Mouse (Mus musculus): ENCODE data around the gene Dupd1. TPM values are rescaled to one million over a fixed set of nuclear protein-coding genes. Genes with fewer than 3 reads are reported as not detected.
"Not testable (repeated sequence)": the region's sequence is repeated elsewhere in the genome, so short reads cannot be mapped to it uniquely, and the experiment has no call there.

The Dupd1 gene
- polyA plus RNA-seq, 1 experiment, result not detected

DNA sequence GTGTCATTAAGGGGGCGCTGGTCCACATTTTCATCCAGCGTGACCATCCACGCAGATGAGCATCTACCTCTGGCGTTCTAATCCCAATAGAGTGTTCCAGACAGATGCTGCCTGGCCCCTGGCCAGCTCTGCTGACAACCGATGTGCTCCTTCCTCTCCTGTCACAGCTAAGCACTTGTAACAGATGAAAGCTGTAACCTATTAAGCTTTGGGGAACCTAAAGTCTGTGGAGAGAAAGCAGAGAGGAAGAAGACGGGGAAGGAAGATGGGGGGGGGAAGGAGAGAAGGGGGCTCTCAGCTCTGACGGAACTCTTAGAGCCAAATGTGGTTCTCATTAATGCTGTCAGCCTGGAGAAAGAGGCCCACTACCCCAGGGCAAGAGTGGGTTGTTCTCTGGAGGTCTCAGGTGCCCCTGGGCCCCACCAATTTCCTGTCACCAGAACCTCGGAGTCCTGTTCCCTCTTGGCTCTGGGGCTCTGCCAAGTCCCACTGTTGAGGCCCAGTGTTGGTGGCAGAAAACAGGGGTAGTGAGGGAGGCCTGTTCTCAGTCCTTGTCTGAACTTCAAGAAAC is 34.7 kb downstream of the Dupd1 start:
- H3K4me1 ChIP-seq (ENCODE audit: control insufficient read depth, insufficient read depth, low read length), result 0 out of 2 replicates have a peak, but pooled peaks cover 3% of the 10 kb centered on the region
- 29% methylated on average over 8 of the region's 8 CpGs for WGBS
- H3K27me3 ChIP-seq (ENCODE audit: control insufficient read depth, insufficient read depth, low read length), result no peaks in the 10 kb centered on the region
- no peak overlapping the region for H3K27ac ChIP-seq (ENCODE audit: insufficient read depth, low read length)
- no peak for TF ChIP-seq POLR2A (IDR thresholded peaks at IDR 0.05; ENCODE audit: borderline replicate concordance, insufficient read depth, low read length)
- no peak for TF ChIP-seq CTCF (IDR thresholded peaks at IDR 0.05; ENCODE audit: borderline replicate concordance, insufficient read depth, low read depth, low read length)
- no peak overlapping the region for H3K4me3 ChIP-seq (replicated peaks; ENCODE audit: insufficient read depth, low read depth, low read length)
- no peak for DNase-seq

DNA sequence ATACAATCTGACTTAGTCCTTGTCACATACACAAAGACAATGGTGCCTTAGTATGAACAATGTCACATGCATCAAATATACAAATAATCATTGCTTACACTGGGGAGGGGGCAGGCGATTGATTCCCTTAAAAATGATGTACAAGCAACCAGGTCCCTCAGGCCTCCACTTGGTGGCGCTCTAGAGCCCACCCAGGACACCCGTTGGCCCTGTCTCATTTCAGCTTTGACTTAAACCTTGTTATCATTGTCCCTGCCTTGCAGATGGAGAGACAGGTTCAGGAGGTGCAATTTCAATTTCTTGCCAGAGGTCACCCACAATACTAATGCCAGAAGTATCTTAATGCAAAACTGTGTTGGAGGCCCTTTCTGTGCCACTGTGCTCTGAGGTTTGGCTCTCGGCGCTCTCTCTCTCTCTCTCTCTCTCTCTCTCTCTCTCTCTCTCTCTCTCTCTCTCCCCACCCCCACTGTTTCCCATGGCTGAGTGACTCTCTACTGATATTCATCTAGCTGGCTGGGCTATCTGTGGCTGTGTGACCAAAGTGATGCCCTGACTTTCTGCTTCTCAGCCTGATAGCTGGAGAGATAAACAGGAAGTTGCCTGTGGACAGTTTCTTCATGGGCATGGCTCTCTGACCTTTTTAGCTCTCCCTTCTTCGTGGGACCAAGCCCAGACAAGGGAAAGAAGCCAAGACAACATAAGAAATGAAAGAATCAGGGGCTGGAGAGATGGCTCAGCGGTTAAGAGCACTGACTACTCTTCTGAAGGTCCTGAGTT is 35.7 kb downstream of the Dupd1 start:
- TF ChIP-seq POLR2A (IDR thresholded peaks at IDR 0.05; ENCODE audit: borderline replicate concordance, insufficient read depth, low read length) (no peak), CTCF (IDR thresholded peaks at IDR 0.05; ENCODE audit: borderline replicate concordance, insufficient read depth, low read depth, low read length) (peak; percentile 50)
- no peak overlapping the region for H3K27ac ChIP-seq (ENCODE audit: insufficient read depth, low read length)
- no peaks in the 10 kb centered on the region; the same call in 1 of the 2 replicates for H3K4me1 ChIP-seq (ENCODE audit: control insufficient read depth, insufficient read depth, low read length)
- DNase-seq, result peak in 1 of 2 experiments; percentile 23
- WGBS, result 41% methylated on average over 7 of the region's 7 CpGs
- H3K27me3 ChIP-seq (ENCODE audit: control insufficient read depth, insufficient read depth, low read length), result no peaks in the 10 kb centered on the region
- no peak overlapping the region for H3K4me3 ChIP-seq (replicated peaks; ENCODE audit: insufficient read depth, low read depth, low read length)

DNA sequence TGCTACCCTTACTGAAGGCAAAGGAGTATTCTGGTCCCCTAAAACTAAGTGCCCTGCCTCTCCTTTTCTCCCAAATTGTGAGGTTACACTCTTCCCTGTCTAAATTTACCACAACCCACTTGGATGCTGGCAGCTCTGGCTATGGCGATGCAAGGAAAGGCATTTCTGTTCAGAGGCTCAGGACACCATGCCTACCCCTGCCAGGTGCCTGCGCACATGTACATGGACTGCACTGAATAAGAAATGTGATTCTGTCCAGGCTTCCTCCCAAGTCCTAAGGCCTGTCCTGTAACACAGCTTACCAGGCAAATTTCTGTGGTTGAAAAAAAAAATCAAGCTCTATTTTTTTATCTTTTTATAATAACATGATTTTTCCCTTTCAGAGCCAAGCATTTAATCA is 38.2 kb downstream of the Dupd1 start:
- H3K4me1 ChIP-seq (ENCODE audit: control insufficient read depth, insufficient read depth, low read length), result no peaks in the 10 kb centered on the region; the same call in 1 of the 2 replicates
- no peaks in the 10 kb centered on the region for H3K27me3 ChIP-seq (ENCODE audit: control insufficient read depth, insufficient read depth, low read length)
- TF ChIP-seq CTCF (IDR thresholded peaks at IDR 0.05; ENCODE audit: borderline replicate concordance, insufficient read depth, low read depth, low read length), result no peak
- no peak for TF ChIP-seq POLR2A (IDR thresholded peaks at IDR 0.05; ENCODE audit: borderline replicate concordance, insufficient read depth, low read length)
- no peak overlapping the region for H3K4me3 ChIP-seq (replicated peaks; ENCODE audit: insufficient read depth, low read depth, low read length)
- no peak overlapping the region for H3K27ac ChIP-seq (ENCODE audit: insufficient read depth, low read length)
- WGBS, result 66% methylated on average over 2 of the region's 2 CpGs
- DNase-seq, result no peak

DNA sequence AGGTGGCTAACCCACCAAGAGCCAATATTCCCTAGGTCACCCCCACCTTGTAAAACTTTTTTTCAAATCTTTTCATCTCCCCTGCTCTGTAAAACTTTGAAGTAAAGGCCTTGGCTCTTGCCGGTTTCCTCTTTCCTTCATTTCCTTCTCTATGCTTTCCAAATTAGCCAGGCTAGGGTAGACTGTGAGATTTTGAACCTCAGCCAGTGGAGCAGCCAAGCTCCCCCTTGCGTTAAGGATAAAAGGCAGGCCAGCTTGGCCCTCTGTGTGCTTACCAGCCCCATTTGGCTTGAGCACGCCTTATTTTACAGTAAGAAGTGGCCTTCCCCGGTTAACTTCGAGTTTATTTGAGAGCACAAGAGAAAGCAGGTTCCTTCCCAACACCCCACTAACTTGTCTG is 39.9 kb downstream of the Dupd1 start:
- TF ChIP-seq POLR2A (IDR thresholded peaks at IDR 0.05; ENCODE audit: borderline replicate concordance, insufficient read depth, low read length) (no peak), CTCF (IDR thresholded peaks at IDR 0.05; ENCODE audit: borderline replicate concordance, insufficient read depth, low read depth, low read length) (no peak)
- 16% methylated on average over 5 of the region's 5 CpGs for WGBS
- H3K4me3 ChIP-seq (replicated peaks; ENCODE audit: insufficient read depth, low read depth, low read length), result no peak overlapping the region
- no peak overlapping the region for H3K27ac ChIP-seq (ENCODE audit: insufficient read depth, low read length)
- DNase-seq, result no peak
- H3K27me3 ChIP-seq (ENCODE audit: control insufficient read depth, insufficient read depth, low read length), result no peaks in the 10 kb centered on the region
- H3K4me1 ChIP-seq (ENCODE audit: control insufficient read depth, insufficient read depth, low read length), result no peaks in the 10 kb centered on the region; the same call in 1 of the 2 replicates

DNA sequence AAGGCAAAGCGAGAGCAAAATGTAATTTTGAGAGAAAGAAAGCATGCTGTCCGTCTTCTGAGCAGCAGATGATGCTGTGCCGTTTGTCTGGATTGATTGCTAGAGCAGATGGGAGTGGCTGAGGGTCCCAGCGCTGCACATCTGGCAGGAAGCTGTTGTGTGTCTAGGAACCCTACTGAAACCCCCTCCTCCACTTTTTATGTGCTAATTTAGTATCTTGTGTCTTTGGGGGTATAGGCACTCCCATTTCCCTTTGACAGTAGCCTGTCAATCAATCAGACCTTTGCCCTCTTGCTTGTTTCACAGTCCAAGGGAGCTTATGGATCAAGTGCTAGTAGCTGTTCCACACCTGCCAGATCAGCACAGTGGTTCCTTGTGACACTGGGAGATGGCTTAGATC is 41.3 kb downstream of the Dupd1 start:
- WGBS, result 72% methylated on average over 4 of the region's 4 CpGs
- no peak overlapping the region for H3K4me3 ChIP-seq (replicated peaks; ENCODE audit: insufficient read depth, low read depth, low read length)
- TF ChIP-seq CTCF (IDR thresholded peaks at IDR 0.05; ENCODE audit: borderline replicate concordance, insufficient read depth, low read depth, low read length), result no peak
- TF ChIP-seq POLR2A (IDR thresholded peaks at IDR 0.05; ENCODE audit: borderline replicate concordance, insufficient read depth, low read length), result no peak
- H3K27me3 ChIP-seq (ENCODE audit: control insufficient read depth, insufficient read depth, low read length), result no peaks in the 10 kb centered on the region
- no peak overlapping the region for H3K27ac ChIP-seq (ENCODE audit: insufficient read depth, low read length)
- H3K4me1 ChIP-seq (ENCODE audit: control insufficient read depth, insufficient read depth, low read length), result no peaks in the 10 kb centered on the region; the same call in 1 of the 2 replicates
- no peak for DNase-seq

DNA sequence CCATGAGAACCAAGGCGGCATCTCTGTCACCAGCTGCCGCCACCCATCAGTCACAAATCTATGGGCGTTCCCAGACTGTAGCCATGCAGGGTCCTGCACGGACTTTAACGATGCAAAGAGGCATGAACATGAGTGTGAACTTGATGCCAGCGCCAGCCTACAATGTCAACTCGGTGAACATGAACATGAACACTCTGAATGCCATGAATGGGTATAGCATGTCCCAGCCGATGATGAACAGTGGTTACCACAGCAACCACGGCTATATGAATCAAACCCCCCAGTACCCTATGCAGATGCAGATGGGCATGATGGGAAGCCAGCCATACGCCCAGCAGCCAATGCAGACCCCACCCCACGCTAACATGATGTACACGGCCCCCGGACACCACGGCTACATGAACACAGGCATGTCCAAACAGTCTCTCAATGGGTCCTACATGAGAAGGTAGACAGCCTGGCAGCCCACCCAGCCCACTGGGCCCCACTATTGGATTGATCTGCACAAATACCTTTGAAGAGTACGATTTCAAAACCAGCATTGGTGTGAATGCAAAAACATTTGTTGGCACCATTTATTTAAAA is 43.9 kb downstream of the Dupd1 start:
- not testable (repeated sequence) for H3K27me3 ChIP-seq (ENCODE audit: control insufficient read depth, insufficient read depth, low read length); H3K4me1 ChIP-seq (ENCODE audit: control insufficient read depth, insufficient read depth, low read length); H3K4me3 ChIP-seq (replicated peaks; ENCODE audit: insufficient read depth, low read depth, low read length); H3K27ac ChIP-seq (ENCODE audit: insufficient read depth, low read length); DNase-seq
- WGBS, result 57% methylated on average over 15 of the region's 15 CpGs

DNA sequence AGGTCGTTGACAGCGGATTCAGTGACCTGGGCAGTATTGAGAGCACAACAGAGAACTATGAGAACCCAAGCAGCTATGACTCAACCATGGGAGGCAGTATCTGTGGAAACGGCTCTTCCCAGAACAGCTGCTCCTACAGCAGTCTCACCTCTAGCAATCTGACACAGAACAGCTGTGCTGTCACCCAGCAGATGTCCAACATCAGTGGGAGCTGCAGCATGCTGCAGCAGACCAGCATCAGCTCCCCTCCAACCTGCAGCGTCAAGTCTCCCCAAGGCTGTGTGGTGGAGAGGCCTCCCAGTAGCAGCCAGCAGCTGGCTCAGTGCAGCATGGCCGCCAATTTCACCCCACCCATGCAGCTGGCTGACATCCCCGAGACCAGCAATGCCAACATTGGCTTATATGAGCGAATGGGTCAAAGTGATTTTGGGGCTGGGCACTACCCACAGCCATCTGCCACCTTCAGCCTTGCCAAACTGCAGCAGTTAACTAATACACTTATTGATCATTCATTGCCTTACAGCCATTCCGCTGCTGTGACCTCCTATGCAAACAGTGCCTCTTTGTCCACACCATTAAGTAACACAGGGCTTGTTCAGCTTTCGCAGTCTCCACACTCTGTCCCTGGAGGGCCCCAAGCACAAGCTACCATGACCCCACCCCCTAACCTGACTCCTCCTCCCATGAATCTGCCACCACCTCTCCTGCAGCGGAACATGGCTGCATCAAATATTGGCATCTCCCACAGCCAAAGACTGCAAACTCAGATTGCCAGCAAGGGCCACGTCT is 44.5 kb downstream of the Dupd1 start:
- Histone ChIP-seq H3K4me1 (ENCODE audit: control insufficient read depth, insufficient read depth, low read length) (no peaks in the 10 kb centered on the region; the same call in 1 of the 2 replicates), H3K27me3 (ENCODE audit: control insufficient read depth, insufficient read depth, low read length) (no peaks in the 10 kb centered on the region), H3K4me3 (replicated peaks; ENCODE audit: insufficient read depth, low read depth, low read length) (no peak overlapping the region), H3K27ac (ENCODE audit: insufficient read depth, low read length) (no peak overlapping the region)
- DNase-seq, result no peak
- TF ChIP-seq POLR2A (IDR thresholded peaks at IDR 0.05; ENCODE audit: borderline replicate concordance, insufficient read depth, low read length), result no peak
- no peak for TF ChIP-seq CTCF (IDR thresholded peaks at IDR 0.05; ENCODE audit: borderline replicate concordance, insufficient read depth, low read depth, low read length)
- WGBS, result 52% methylated on average over 11 of the region's 11 CpGs
